ENCODE assay signal across 13 mouse cellular contexts in the genomic region with DNA sequence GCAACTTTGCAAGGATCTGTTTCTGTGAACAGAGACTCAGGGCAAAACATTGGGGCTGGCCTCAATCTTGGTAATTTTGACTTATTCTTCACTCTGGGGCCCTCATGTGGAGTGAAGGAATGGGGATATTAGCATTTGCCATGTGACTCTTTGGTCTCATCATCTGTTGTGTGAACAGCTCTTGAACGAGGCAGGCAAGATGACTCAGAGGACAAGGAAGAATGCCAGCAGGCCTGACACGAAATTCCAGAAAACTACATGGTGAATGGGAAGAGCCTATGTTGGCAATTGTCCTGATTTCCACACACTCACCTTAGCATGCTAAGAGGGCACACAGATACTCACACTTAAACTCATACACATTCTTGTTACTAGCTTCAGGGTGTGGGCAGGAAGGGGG.
DNase-seq lines count a peak whose midpoint lies in the region; ATAC-seq and TF ChIP-seq lines count a peak whose summit lies in the region.
"Had no signal": no experiment of that assay in that cellular context is flagged by ENCODE, and none has a peak within 500 bp of the region (broad histone marks: within the 10 kb centered on the region; RNA-seq: fewer than 3 reads in every experiment).

No protein-coding gene starts in this region.

- no peak overlapping the region for H3K4me3 ChIP-seq in heart, embryonic 13.5 days
- H3K4me3 ChIP-seq in lung, postnatal 0 days (ENCODE audit: low read depth, low read length): no peak overlapping the region
- H3K4me3 ChIP-seq in olfactory bulb, adult 2 months (ENCODE audit: insufficient read depth, low read depth, low read length): no peak overlapping the region
- no peak overlapping the region for H3K4me3 ChIP-seq in gastrocnemius, adult 2 months
- H3K4me3 ChIP-seq: embryonic facial prominence, embryonic 13.5 days had no signal

- H3K36me3 ChIP-seq in heart, embryonic 13.5 days: no peaks in the 10 kb centered on the region
- H3K36me3 ChIP-seq in lung, postnatal 0 days (ENCODE audit: insufficient read depth, low read length): no peaks in the 10 kb centered on the region
- H3K36me3 ChIP-seq: embryonic facial prominence, embryonic 13.5 days had no signal

- no peak for TF ChIP-seq CTCF in lung, postnatal 0 days (IDR thresholded peaks at IDR 0.05)
- TF ChIP-seq CTCF in olfactory bulb, adult 2 months (IDR thresholded peaks at IDR 0.05; ENCODE audit: insufficient read depth, low read depth, low read length): no peak
- TF ChIP-seq CTCF in gastrocnemius, adult 2 months (IDR thresholded peaks at IDR 0.05): no peak

- no peak overlapping the region for H3K4me2 ChIP-seq in heart, embryonic 13.5 days
- H3K4me2 ChIP-seq in lung, postnatal 0 days (replicated peaks; ENCODE audit: low read depth, low read length): no peak overlapping the region
- H3K4me2 ChIP-seq: embryonic facial prominence, embryonic 13.5 days had no signal

- no peaks in the 10 kb centered on the region for H3K9me3 ChIP-seq in heart, embryonic 13.5 days
- H3K9me3 ChIP-seq in lung, postnatal 0 days (ENCODE audit: low read length): no peaks in the 10 kb centered on the region
- H3K9me3 ChIP-seq: embryonic facial prominence, embryonic 13.5 days had no signal

- TF ChIP-seq POLR2A in olfactory bulb, adult 2 months (IDR thresholded peaks at IDR 0.05; ENCODE audit: insufficient read depth, low read depth, low read length): no peak

- ATAC-seq in heart, embryonic 13.5 days (ENCODE audit: extremely low read depth, insufficient number of reproducible peaks, low FRiP score, low TSS enrichment): no peak
- no peak for ATAC-seq in lung, postnatal 0 days
- ATAC-seq: forebrain, postnatal 0 days; intestine, embryonic 16.5 days had no signal

- peaks cover 34% of the 10 kb centered on the region for H3K4me1 ChIP-seq in heart, embryonic 13.5 days
- no peaks in the 10 kb centered on the region for H3K4me1 ChIP-seq in lung, postnatal 0 days (ENCODE audit: insufficient read depth, low read depth, low read length)
- peaks cover 13% of the 10 kb centered on the region for H3K4me1 ChIP-seq in olfactory bulb, adult 2 months (ENCODE audit: control insufficient read depth, insufficient read depth, low read length)
- H3K4me1 ChIP-seq: embryonic facial prominence, embryonic 13.5 days had no signal

- no peaks in the 10 kb centered on the region for H3K27me3 ChIP-seq in heart, embryonic 13.5 days (replicated peaks)
- no peaks in the 10 kb centered on the region for H3K27me3 ChIP-seq in lung, postnatal 0 days (replicated peaks; ENCODE audit: insufficient read depth, low read length)
- H3K27me3 ChIP-seq: embryonic facial prominence, embryonic 13.5 days had no signal

- intact Hi-C loops in gastrocnemius, adult 2 months (cut with DNase I): loop anchor here (10.0 kb wide), 1 partner anchor 417 kb away; no protein-coding TSS in a partner anchor

- no peak overlapping the region for H3K9ac ChIP-seq in heart, embryonic 13.5 days
- no peak overlapping the region for H3K9ac ChIP-seq in lung, postnatal 0 days (replicated peaks; ENCODE audit: low read depth)
- H3K9ac ChIP-seq: embryonic facial prominence, embryonic 13.5 days; forebrain, postnatal 0 days had no signal

- TF ChIP-seq EP300 in lung, postnatal 0 days (IDR thresholded peaks at IDR 0.05): no peak

- peak overlapping the region; percentile 13 for H3K27ac ChIP-seq in heart, embryonic 13.5 days (replicated peaks)
- H3K27ac ChIP-seq in lung, postnatal 0 days (ENCODE audit: low read length): no peak overlapping the region
- H3K27ac ChIP-seq in olfactory bulb, adult 2 months (ENCODE audit: insufficient read depth, low read depth, low read length): 0 out of 2 replicates have a peak overlapping the region, but pooled peaks have one; percentile 4
- H3K27ac ChIP-seq in gastrocnemius, adult 2 months: no peak overlapping the region
- H3K27ac ChIP-seq: embryonic facial prominence, embryonic 13.5 days had no signal

- 18% methylated on average over 2 of the region's 2 CpGs for WGBS in heart, embryonic 13.5 days
- WGBS in lung, postnatal 0 days: 23% methylated on average over 2 of the region's 2 CpGs
- 10% methylated on average over 2 of the region's 2 CpGs for WGBS in olfactory bulb, adult 2 months

- DNase-seq in heart, adult 8-10 months (ENCODE audit: low spot score): no peak
- DNase-seq in lung, postnatal 0 days (ENCODE audit: low spot score): peak; percentile 24
- DNase-seq in lung, postnatal 14 days: no peak
- DNase-seq in adrenal gland, adult 8-10 months: peak; percentile 35
- no peak for DNase-seq in gastrocnemius, adult 2 months
- DNase-seq: forebrain, postnatal 0 days; kidney, postnatal 4 days; liver; thymus, postnatal 25 days had no signal

Comparison
In these comparisons a context has a peak if more than half of its experiments do, and no peak if none do; other contexts are left out.
1. DNase-seq: peak in lung, postnatal 0 days (single experiment) and adrenal gland, adult 8-10 months (single experiment); none in heart, adult 8-10 months (single experiment), lung, postnatal 14 days (single experiment) and gastrocnemius, adult 2 months (single experiment).
2. H3K27ac ChIP-seq: peak in heart, embryonic 13.5 days (single experiment) and olfactory bulb, adult 2 months (single experiment); none in lung, postnatal 0 days (single experiment) and gastrocnemius, adult 2 months (single experiment).